Comparison of ENCODE assay signal across 8 mouse cellular contexts in the genomic region with DNA sequence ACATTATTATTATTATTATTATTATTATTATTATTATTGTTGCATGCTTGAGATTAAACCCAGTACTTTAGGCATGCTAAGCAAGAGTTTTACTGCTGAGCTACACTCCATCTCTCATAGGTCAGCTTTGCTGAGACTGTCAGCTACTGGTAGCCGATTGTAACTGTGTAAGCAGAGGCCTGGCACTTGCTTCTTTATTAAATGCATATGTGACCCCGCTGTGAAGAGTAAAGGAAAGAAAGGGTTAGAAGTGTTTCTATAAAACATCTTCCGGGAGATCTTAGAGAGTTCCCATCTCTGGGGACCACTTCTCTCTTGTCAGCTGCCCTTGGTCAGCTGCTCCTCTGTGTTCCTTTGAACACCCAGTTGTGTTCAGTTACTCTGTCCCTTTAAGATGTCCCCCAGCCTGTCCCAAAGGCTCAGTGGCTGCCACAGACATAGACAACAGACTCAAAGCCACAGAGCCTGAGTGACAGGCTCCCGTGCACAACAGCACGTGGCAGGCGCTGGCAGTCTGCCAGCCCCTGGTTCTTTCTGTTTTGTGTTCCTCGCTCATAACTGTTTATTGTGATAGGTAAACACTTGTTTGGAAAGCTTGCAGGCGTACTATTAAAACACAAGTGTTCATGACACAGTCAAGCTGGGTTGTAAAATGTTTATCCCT.
DNase-seq lines count a peak whose midpoint lies in the region; ATAC-seq lines count a peak whose summit lies in the region.

No protein-coding gene starts in this region.

- WGBS in heart, embryonic 16.5 days, result 43% methylated on average over 8 of the region's 8 CpGs
- 28% methylated on average over 8 of the region's 8 CpGs for WGBS in limb, embryonic 10.5 days
- WGBS in neural tube, embryonic 11.5 days, result 51% methylated on average over 8 of the region's 8 CpGs

- intact Hi-C loops in left cerebral cortex, postnatal 10 days (cut with DNase I), result no loop called here

- peaks cover 5% of the 10 kb centered on the region for H3K4me1 ChIP-seq in heart, embryonic 16.5 days (ENCODE audit: control insufficient read depth, insufficient read depth, low read length)
- H3K4me1 ChIP-seq in limb, embryonic 10.5 days, result peaks cover 10% of the 10 kb centered on the region
- 0 out of 2 replicates have a peak, but pooled peaks cover 2% of the 10 kb centered on the region for H3K4me1 ChIP-seq in neural tube, embryonic 11.5 days (ENCODE audit: control insufficient read depth, insufficient read depth, low read length)

- no peak overlapping the region for H3K9ac ChIP-seq in heart, embryonic 16.5 days (ENCODE audit: low read length)
- H3K9ac ChIP-seq in neural tube, embryonic 11.5 days (ENCODE audit: low read length), result no peak overlapping the region

- H3K27me3 ChIP-seq in heart, embryonic 16.5 days (ENCODE audit: control insufficient read depth, insufficient read depth, low read length), result no peaks in the 10 kb centered on the region
- H3K27me3 ChIP-seq in limb, embryonic 10.5 days (ENCODE audit: low read depth, poor library complexity, severe bottlenecking), result 0 out of 2 replicates have a peak, but pooled peaks cover 3% of the 10 kb centered on the region
- no peaks in the 10 kb centered on the region for H3K27me3 ChIP-seq in neural tube, embryonic 11.5 days (ENCODE audit: control insufficient read depth, insufficient read depth, low read length)

- peak; percentile 4 to 43 for DNase-seq in left cerebral cortex, postnatal 10 days (ENCODE audit: extremely low spot score in 1 of 2, low spot score in 2 of 2)
- DNase-seq in left cerebral cortex, adult 18-20 months (ENCODE audit: low spot score in 2 of 2), result no peak
- DNase-seq in embryo, embryonic 11.5 days (ENCODE audit: low read depth, low spot score), result peak; percentile 29
- peak; percentile 60 for DNase-seq in limb, embryonic 10.5 days (ENCODE audit: low spot score)
- peak; percentile 22 for DNase-seq in neural tube, embryonic 11.5 days (ENCODE audit: low spot score)
- DNase-seq in thymus, postnatal 4 days, result no peak

- no peak overlapping the region for H3K4me3 ChIP-seq in heart, embryonic 16.5 days (ENCODE audit: low read length)
- no peak overlapping the region for H3K4me3 ChIP-seq in limb, embryonic 10.5 days
- H3K4me3 ChIP-seq in neural tube, embryonic 11.5 days (ENCODE audit: low read depth, low read length), result no peak overlapping the region

- peak overlapping the region; percentile 37 for H3K4me2 ChIP-seq in heart, embryonic 16.5 days (ENCODE audit: low read depth, low read length)
- H3K4me2 ChIP-seq in neural tube, embryonic 11.5 days (ENCODE audit: low read depth), result no peak overlapping the region

- no peak for ATAC-seq in heart, embryonic 16.5 days (replicated peaks; ENCODE audit: extremely low read depth, insufficient read depth, low FRiP score)
- ATAC-seq in neural tube, embryonic 11.5 days (ENCODE audit: insufficient read depth, low FRiP score, low TSS enrichment), result no peak
- ATAC-seq in megakaryocyte, adult 5-6 weeks (ENCODE audit: poor library complexity, severe bottlenecking), result no peak

- H3K9me3 ChIP-seq in heart, embryonic 16.5 days (replicated peaks; ENCODE audit: control insufficient read depth, low read length), result no peaks in the 10 kb centered on the region
- no peaks in the 10 kb centered on the region for H3K9me3 ChIP-seq in limb, embryonic 10.5 days (replicated peaks)
- H3K9me3 ChIP-seq in neural tube, embryonic 11.5 days (ENCODE audit: control insufficient read depth, low read length), result no peaks in the 10 kb centered on the region

- no peaks in the 10 kb centered on the region for H3K36me3 ChIP-seq in heart, embryonic 16.5 days (ENCODE audit: control insufficient read depth, insufficient read depth)
- no peaks in the 10 kb centered on the region for H3K36me3 ChIP-seq in limb, embryonic 10.5 days
- no peaks in the 10 kb centered on the region for H3K36me3 ChIP-seq in neural tube, embryonic 11.5 days (ENCODE audit: control insufficient read depth, insufficient read depth, low read length)

- H3K27ac ChIP-seq in heart, embryonic 16.5 days (ENCODE audit: low read length), result no peak overlapping the region
- peak overlapping the region; percentile 72 for H3K27ac ChIP-seq in limb, embryonic 10.5 days
- H3K27ac ChIP-seq in neural tube, embryonic 11.5 days (ENCODE audit: low read depth, low read length), result no peak overlapping the region

Comparison
In these comparisons a context has a peak if more than half of its experiments do, and no peak if none do; other contexts are left out.
1. DNase-seq: peak in left cerebral cortex, postnatal 10 days (2 of 2), embryo, embryonic 11.5 days (single experiment), limb, embryonic 10.5 days (single experiment) and neural tube, embryonic 11.5 days (single experiment); none in left cerebral cortex, adult 18-20 months (0 of 2) and thymus, postnatal 4 days (single experiment).